Mouse (Mus musculus) intestine, embryonic 14.5 days (tissue): ENCODE results near the gene Ctdspl2. TPM values are rescaled to one million over a fixed set of nuclear protein-coding genes. Genes with fewer than 3 reads are reported as not detected.
"Not testable (repeated sequence)": the region's sequence is repeated elsewhere in the genome, so short reads cannot be mapped to it uniquely, and the experiment has no call there.

Experiments used
- ATAC-seq: fragments of 200-750 bp; cut with Nextera tagmentation; replicated peaks from 2 replicates; pipeline ENCODE4 v1.8.0; 2017; ENCODE audit warnings: low read depth, moderate number of reproducible peaks, moderate TSS enrichment, moderate library complexity; ENCODE audit not compliant: low FRiP score, low TSS enrichment
- DNase-seq: peaks from one replicate; pipeline ENCODE4 v3.0.0-alpha.2; 2018; ENCODE audit warnings: low spot score
- H3K27ac ChIP-seq: fragments of 300-500 bp; sonication (generic); 2 replicates; pipeline ENCODE4 v1.5.1; 2014; ENCODE audit warnings: low read depth, mild to moderate bottlenecking, control low read depth
- H3K27me3 ChIP-seq: fragments of 300-500 bp; sonication (generic); replicated peaks from 2 replicates; pipeline ENCODE4 v1.6.1; 2014; ENCODE audit warnings: low read length, control low read depth; ENCODE audit not compliant: control insufficient read depth, insufficient read depth
- H3K36me3 ChIP-seq: fragments of 300-500 bp; sonication (generic); 2 replicates; pipeline ENCODE4 v1.6.1; 2014; ENCODE audit warnings: low read length, control low read depth; ENCODE audit not compliant: control insufficient read depth, insufficient read depth
- H3K4me1 ChIP-seq: fragments of 300-500 bp; sonication (generic); replicated peaks from 2 replicates; pipeline ENCODE4 v1.6.1; 2014; ENCODE audit warnings: low read length, control low read depth, mixed read lengths; ENCODE audit not compliant: control insufficient read depth, insufficient read depth
- H3K4me2 ChIP-seq: fragments of 300-500 bp; sonication (generic); 2 replicates; pipeline ENCODE4 v1.6.1; 2014; ENCODE audit warnings: low read length
- H3K4me3 ChIP-seq: fragments of 300-500 bp; sonication (generic); 2 replicates; pipeline ENCODE4 v1.5.1; 2014; ENCODE audit warnings: low read depth, low read length, control low read depth, mixed read lengths
- H3K9ac ChIP-seq: fragments of 300-500 bp; sonication (generic); 2 replicates; pipeline ENCODE4 v1.6.1; 2014; ENCODE audit warnings: mild to moderate bottlenecking, low read length
- H3K9me3 ChIP-seq: fragments of 300-500 bp; sonication (generic); 2 replicates; pipeline ENCODE4 v1.6.1; 2016; ENCODE audit warnings: low read length, control low read depth; ENCODE audit not compliant: control insufficient read depth
- WGBS: fragments of 180-500 bp; shearing (Covaris S2); extraction: QIAGEN DNeasy Blood & Tissue Kit; methylation state at CpG from one replicate; pipeline ENCODE4 v1.1.7; 2014; 5-methylcytosine and 5-hydroxymethylcytosine counted together
- polyA plus RNA-seq: library from polyadenylated mRNA; unstranded; fragments of >200 nt; fragmentation: Nextera tagmentation; extraction: Ambion mirVana; gene quantifications from 2 replicates; pipeline ENCODE4 v1.2.1, GENCODE M21; 2014

Gene Ctdspl2
- polyA plus RNA-seq, result 51.8 and 60.3 TPM in 2 replicates

- peak; percentile 97 for ATAC-seq
- peak; percentile 97 for DNase-seq
- Histone ChIP-seq H3K27me3 (no peaks in the 10 kb centered on the region), H3K27ac (peak within 1 kb of the TSS; percentile 95), H3K36me3 (peaks cover 13% of the 10 kb centered on the region), H3K9me3 (no peaks in the 10 kb centered on the region), H3K4me3 (peak within 1 kb of the TSS; percentile 98), H3K9ac (peak within 1 kb of the TSS; percentile 96), H3K4me1 (peaks cover 13% of the 10 kb centered on the region), H3K4me2 (peak within 1 kb of the TSS; percentile 90)
- under 1% methylated on average over 47 of the region's 48 CpGs for WGBS
Observed at GRCm38 (mm10) chr2:121955765-121956223, at the start of gene Ctdspl2, which contains the start of gene Mageb3. Gene Ctdspl2 (plus strand): TSS chr2:121956001. Gene Mageb3 (minus strand): TSS chr2:121956092.

DNA sequence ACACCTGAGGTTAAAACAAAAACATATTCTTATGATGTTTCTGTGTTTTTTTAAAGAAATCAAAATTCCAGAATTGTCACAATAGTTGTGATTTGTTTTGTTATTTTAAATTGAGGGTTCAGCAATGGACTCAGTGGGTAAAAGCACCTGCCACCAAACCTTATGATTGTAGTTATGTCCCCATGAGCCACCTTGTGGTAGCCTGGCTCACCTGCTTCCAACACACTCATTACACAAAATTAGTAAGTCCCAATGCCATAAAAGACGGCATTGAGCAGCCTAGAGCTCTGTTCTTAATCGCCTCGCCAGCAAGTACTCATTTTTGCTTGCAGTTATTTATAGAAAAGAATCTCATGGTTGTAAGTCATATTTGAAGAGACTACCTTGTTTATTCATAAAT, 45.8 kb upstream of the Ctdspl2 start:
- ATAC-seq, result no peak
- no peaks in the 10 kb centered on the region for H3K27me3 ChIP-seq

GRCm38 (mm10) chr2:121916047-121916970, 39.5 kb upstream of the Ctdspl2 start:
- no peak overlapping the region for H3K4me3 ChIP-seq
- no peak overlapping the region for H3K27ac ChIP-seq
- H3K4me2 ChIP-seq, result no peak overlapping the region
- H3K9me3 ChIP-seq, result no peaks in the 10 kb centered on the region
- no peaks in the 10 kb centered on the region for H3K4me1 ChIP-seq
- WGBS, result 92% methylated on average over 5 of the region's 5 CpGs
- peaks cover 27% of the 10 kb centered on the region for H3K36me3 ChIP-seq
- ATAC-seq (no peak), DNase-seq (no peak)
- no peaks in the 10 kb centered on the region for H3K27me3 ChIP-seq
- no peak overlapping the region for H3K9ac ChIP-seq

More for the DNA sequence above, 45.8 kb upstream of the Ctdspl2 start:
- peaks cover 50% of the 10 kb centered on the region for H3K36me3 ChIP-seq
- H3K9me3 ChIP-seq, result no peaks in the 10 kb centered on the region
- no peak overlapping the region for H3K27ac ChIP-seq
- WGBS, result 79% methylated on average over 3 of the region's 3 CpGs
- H3K4me3 ChIP-seq, result no peak overlapping the region
- no peak overlapping the region for H3K9ac ChIP-seq
- DNase-seq, result no peak
- no peak overlapping the region for H3K4me2 ChIP-seq
- no peaks in the 10 kb centered on the region for H3K4me1 ChIP-seq

- not testable (repeated sequence) for H3K4me3 ChIP-seq, H3K4me1 ChIP-seq, H3K4me2 ChIP-seq, H3K27me3 ChIP-seq, ATAC-seq, H3K27ac ChIP-seq, H3K9me3 ChIP-seq, DNase-seq, H3K9ac ChIP-seq, H3K36me3 ChIP-seq
- WGBS, result 81% methylated on average over 2 of the region's 2 CpGs
Observed at GRCm38 (mm10) chr2:121937624-121938023, 18.2 kb upstream of the Ctdspl2 start.

GRCm38 (mm10) chr2:121943364-121943763, 12.4 kb upstream of the Ctdspl2 start:
- no peak overlapping the region for H3K9ac ChIP-seq
- no peaks in the 10 kb centered on the region for H3K36me3 ChIP-seq
- 76% methylated on average over 3 of the region's 3 CpGs for WGBS
- no peaks in the 10 kb centered on the region for H3K27me3 ChIP-seq
- ATAC-seq (no peak), DNase-seq (no peak)
- no peak overlapping the region for H3K4me3 ChIP-seq
- H3K4me1 ChIP-seq, result no peaks in the 10 kb centered on the region
- H3K27ac ChIP-seq, result no peak overlapping the region
- no peak overlapping the region for H3K4me2 ChIP-seq
- no peaks in the 10 kb centered on the region for H3K9me3 ChIP-seq

DNA sequence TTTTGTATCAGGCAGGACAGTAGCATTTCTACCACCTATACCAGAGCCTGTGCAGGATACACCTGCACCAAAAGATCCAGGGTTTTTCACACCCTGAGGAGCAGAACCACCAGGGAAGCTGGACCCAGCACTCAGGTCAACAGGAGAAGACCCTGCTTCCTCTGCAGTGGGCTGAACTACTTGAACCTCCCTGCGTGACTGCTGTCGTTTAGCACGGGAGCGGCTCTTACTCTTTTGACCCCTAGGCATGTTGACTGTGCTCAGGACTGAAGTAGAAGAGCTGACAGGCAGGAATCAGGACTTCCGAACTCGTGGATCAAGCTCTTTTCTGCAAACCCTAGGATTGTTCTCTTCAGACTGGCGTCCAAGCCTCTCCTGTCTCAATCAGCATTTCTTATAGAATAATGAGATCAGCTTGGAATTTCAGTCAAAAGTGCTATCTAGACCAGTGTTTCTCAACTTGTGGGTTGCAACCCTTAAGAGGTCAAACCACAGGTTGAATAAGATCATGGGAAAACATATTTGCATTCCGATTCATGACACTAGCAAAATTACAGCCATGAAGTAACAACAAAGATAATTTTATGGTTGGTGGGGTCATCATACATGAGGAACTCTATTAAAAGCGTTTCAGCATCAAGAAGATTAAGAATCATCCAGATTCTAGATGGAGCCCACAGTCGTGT, 687 bp upstream of the Ctdspl2 start:
- Histone ChIP-seq H3K36me3 (peaks cover 6% of the 10 kb centered on the region), H3K9me3 (no peaks in the 10 kb centered on the region), H3K9ac (peak overlapping the region; percentile 96), H3K4me3 (peak overlapping the region; percentile 98), H3K4me2 (peak overlapping the region; percentile 51), H3K27ac (peak overlapping the region; percentile 95), H3K4me1 (peaks cover 13% of the 10 kb centered on the region), H3K27me3 (no peaks in the 10 kb centered on the region)
- ATAC-seq, result no peak
- peak; percentile 56 for DNase-seq
- 15% methylated on average over 10 of the region's 10 CpGs for WGBS

DNA sequence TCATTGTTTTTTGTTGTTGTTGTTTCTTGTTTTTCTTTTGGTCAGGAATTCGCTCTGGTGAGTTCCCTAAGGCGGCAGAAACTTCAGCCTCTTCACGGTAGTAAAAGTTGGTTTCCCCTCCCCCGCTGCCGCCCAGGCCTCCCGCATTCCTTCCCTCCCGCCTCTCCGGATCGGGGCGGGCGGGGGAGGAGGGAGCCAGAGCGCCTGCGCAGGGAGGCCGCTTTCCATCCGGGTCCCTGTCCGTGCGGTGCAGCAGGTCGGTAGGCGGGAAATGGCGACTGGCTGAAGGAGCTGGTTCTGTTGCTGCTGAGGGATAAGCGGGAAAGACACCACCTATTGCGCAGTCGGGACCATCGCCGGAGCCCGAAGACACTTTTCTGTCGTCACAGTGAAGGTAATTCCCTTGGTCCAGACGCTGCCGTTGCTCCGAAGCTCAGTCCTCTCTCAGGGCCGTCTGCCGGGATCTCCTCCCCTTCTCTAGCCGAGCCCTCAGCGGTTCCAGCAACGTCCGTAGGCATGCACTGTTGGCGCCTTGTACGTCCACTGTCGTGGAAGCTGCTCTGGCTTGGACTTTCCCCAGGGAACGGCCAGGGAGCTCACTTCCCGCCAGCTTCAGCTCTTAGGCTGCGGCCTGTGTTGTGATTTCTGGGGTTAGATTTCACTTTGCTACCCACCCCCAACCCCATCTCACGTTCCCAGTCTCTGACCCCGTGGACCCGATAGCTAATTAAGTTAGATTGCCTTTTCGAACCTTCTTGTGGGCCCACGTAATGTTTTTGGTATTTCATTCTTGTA, 620 bp downstream of the Ctdspl2 start:
- peaks cover 13% of the 10 kb centered on the region for H3K4me1 ChIP-seq
- H3K9ac ChIP-seq, result peak overlapping the region; percentile 96
- peak overlapping the region; percentile 98 for H3K4me3 ChIP-seq
- H3K36me3 ChIP-seq, result peaks cover 19% of the 10 kb centered on the region
- H3K9me3 ChIP-seq, result no peaks in the 10 kb centered on the region
- H3K27ac ChIP-seq, result peak overlapping the region; percentile 95
- peak; percentile 93 for ATAC-seq
- peak overlapping the region; percentile 90 for H3K4me2 ChIP-seq
- H3K27me3 ChIP-seq, result no peaks in the 10 kb centered on the region
- DNase-seq, result peak; percentile 98
- under 1% methylated on average over 47 of the region's 47 CpGs for WGBS

GRCm38 (mm10) chr2:121957216-121957792, 1.5 kb downstream of the Ctdspl2 start:
- Histone ChIP-seq H3K4me1 (peaks cover 13% of the 10 kb centered on the region), H3K27me3 (no peaks in the 10 kb centered on the region), H3K9ac (peak overlapping the region; percentile 96), H3K4me3 (peak overlapping the region; percentile 98), H3K27ac (peak overlapping the region; percentile 95; the same call in 1 of the 2 replicates), H3K4me2 (peak overlapping the region; percentile 90), H3K36me3 (peaks cover 28% of the 10 kb centered on the region), H3K9me3 (no peaks in the 10 kb centered on the region)
- DNase-seq, result no peak
- no peak for ATAC-seq
- 5% methylated on average over 8 of the region's 8 CpGs for WGBS
